Mouse (Mus musculus) lung, postnatal 36 days (tissue): ENCODE data around the gene Gm3233.
A peak's percentile ranks its signal among the peaks of the same experiment; 100 is the strongest.
"Not testable (repeated sequence)": the region's sequence is repeated elsewhere in the genome, so short reads cannot be mapped to it uniquely, and the experiment has no call there.

ENCODE experiments used
- DNase-seq: peaks from one replicate; pipeline ENCODE4 v3.0.0; 2022; ENCODE audit warnings: mixed read lengths

Gene Gm3233

DNA sequence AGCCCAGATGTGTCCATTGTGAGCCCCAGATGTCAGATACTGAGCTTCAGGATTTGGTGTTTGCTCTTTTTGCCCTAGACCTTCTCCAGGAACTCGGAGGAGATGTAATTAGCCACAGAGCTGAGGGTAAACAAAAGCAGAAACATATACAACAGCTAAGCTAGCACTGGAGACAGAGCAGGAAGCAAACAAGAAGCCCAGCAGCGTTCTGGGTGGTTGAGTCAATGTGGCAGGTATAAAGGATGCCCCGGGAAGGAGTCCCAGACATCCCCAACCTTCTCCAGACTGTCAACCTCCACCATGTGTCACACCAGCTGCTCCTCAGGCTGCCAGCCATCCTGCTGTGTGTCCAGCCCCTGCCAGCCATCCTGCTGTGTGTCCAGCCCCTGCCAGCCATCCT, 33.3 kb downstream of the Gm3233 start, which contains the start of gene Gm10100:
TSS of gene Gm10100 (plus strand) at position 301 of the 400 bp plus-strand sequence.
- DNase-seq: no peak

DNA sequence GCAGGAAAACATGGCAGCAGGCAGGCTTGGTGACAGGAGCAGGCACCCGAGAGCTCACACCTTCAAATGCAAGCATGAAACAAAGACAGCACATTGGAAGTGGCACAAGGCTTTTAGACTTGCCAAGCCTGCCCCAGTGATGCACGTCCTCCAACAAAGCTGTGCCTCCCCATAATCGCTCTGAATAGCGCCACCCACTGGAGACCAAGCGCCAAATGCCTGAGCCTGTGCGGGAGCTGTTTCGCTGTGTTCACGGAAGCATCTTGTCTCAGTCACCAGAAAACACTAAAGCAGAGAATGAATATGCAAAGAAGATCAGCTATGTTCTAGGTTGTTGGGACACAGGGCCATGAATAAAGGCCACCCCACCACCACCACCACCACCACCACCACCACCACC, 34.6 kb downstream of the Gm3233 start:
- DNase-seq: no peak

DNA sequence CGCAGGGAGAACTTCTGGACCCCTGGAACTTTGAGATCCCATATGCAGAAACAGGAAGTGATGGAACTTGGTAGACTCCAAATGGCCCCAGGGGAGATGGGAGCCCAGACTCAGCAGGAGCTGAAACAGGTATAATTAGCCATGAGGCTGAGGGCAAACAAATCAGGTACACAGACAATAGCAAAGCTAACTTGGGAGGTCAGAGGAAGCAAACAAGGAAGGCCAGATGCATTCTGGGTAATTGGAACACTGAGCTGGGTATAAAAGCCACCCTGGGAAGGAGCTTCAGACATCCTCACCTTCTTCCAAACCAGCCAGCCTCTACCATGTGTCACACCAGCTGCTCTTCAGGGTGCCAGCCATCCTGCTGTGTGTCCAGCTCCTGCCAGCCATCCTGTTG, 39.2 kb downstream of the Gm3233 start, which contains the start of gene Krtap12-1:
TSS of gene Krtap12-1 (plus strand) at position 301 of the 400 bp plus-strand sequence.
- not testable (repeated sequence) for DNase-seq

DNA sequence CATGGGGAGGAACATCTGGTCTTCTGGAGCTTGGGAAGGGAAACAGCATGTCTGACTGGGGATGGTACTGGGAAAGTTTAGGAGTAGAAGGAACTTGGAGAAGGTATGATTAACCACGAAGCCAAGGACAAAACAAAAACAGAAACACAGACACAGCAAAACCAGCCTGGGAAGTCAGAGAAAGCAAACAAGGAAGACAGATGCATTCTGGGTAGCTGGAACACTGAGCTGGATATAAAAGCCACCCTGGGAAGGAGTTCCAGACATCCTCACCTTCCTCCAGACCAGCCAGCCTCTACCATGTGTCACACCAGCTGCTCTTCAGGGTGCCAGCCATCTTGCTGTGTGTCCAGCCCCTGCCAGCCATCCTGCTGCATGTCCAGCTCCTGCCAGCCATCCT, 44.0 kb downstream of the Gm3233 start, which contains the start of gene Gm10142:
TSS of gene Gm10142 (plus strand) at position 301 of the 400 bp plus-strand sequence.
- DNase-seq: no peak

DNA sequence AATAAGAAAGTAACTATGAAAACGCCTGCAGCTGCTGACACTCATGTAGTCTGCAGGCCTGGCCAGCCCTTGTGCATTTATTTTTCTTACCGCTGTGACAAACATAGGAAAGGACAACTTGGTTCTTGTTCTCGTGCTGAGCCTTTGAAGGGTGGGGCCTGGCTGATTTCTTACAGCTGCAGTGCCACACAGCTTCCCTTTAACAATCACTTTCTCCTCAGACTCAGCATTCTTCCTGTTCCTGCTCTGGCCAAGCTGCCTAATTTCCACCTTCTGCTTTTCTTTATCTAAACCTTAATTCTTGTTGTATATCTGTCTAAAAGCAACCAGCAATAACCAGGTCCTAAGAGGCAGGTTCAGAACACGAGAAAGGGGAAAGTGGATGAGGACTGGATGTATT, 45.7 kb downstream of the Gm3233 start:
- DNase-seq: peak; percentile 15

DNA sequence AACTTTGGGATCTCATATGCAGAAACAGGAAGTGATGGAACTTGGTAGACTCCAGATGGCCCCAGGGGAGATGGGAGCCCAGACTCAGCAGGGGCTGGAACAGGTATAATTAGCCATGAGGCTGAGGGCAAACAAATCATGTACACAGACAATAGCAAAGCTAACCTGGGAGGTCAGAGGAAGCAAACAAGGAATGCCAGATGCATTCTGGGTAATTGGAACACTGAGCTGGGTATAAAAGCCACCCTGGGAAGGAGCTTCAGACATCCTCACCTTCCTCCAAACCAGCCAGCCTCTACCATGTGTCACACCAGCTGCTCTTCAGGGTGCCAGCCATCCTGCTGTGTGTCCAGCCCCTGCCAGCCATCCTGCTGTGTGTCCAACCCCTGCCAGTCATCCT, 48.3 kb downstream of the Gm3233 start, which contains the start of gene Gm10024:
TSS of gene Gm10024 (plus strand) at position 301 of the 400 bp plus-strand sequence.
- not testable (repeated sequence) for DNase-seq

DNA sequence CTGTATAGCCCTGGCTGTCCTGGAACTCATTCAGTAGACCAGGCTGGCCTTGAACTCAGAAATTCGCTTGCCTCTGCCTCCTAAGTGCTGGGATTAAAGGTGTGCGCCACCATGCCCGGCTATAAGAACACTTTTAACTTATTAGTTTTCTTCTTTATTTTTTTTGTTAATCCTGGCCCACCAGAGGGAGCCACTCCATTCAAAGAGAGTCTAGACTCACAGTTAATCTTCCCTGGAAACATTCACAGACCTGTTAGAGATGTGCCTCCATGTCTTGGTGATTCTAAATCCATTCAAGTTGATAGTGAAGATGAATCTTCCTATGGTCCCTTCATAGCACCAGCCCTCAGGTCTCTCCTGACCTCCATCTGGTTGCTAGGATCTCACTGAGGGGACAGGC, 49.7 kb downstream of the Gm3233 start:
- no peak for DNase-seq
